Mouse (Mus musculus): ENCODE data around the gene Dclk1.

Gene Dclk1

DNA sequence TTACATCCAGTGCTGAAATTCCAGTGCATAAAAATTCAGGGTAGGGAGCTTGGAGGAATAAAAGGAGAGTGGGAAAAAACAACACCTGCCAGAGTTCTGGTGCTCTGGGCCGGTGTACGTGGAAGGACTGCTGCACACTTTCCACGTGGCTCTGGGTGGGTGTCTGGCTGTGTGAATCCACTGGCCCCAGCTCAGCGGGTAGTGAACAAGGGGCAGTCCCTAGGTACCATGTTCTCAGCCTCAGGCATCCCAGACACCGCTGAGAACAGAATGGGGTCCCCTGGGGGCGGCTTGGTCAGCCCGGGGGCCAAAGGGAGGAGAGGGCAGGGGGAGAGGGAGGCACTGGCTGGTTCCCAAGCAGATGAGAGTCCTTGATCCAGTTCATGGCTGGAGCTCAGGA lies 164.5 kb downstream of the Dclk1 start:
- no peak for DNase-seq

DNA sequence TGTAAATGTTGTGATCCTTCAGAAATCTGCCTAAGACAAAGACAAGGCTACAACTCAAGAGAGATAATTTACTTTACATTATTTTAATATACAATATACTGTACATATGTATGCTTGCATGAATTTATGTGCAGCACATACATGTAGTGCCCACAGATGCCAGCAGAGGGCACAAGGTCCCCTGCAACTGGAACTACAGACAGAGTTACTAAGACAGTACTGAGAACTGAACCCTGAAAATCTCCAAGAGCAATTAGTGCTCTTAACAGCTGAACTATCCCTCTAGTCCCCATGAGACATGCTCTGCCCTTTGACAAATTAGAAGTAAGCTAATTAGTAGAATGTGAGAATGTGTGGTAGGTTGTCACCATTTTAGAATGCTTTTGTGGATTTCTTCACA lies 169.4 kb downstream of the Dclk1 start:
- DNase-seq: no peak

DNA sequence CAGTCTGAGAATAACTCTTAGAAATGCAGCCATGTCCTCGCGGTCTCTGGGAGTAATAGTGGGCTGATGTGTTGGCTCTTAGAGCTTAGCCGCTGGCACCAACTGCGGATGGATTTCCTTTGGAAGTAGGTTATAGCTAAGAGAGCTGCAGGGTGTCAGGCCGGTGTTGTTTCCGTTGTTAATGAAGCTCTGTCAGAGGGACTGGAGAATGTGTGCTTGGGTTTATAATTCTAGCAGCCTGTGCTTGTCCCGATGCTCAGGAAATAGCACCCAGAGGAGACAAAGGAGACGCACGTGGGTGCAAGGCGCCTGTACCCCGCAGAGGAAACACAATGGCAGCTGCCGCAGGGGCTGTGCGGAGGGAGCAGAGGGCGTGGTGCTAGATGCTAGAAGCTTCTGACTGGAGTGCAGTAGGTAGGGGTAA lies 173.4 kb downstream of the Dclk1 start:
- DNase-seq: no peak

DNA sequence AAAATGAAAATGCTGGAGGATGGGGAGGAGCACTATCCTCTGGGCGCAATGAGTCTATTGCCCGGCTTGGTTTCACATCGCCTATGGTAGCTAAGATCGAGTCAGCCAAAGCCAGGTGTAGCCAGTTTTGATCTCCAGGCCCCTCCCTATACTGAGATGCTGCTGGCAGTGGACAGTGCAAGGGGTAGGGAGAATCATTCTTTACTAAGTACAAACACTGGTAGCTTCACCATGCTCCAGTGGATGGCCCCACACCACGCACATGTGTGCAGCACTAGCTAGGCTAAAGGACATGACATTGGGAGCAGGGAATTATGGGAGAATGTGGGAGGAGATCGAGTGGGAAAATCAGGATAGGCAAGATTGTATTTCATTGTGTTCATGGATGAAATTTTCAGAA lies 176.7 kb downstream of the Dclk1 start:
- no peak for DNase-seq

DNA sequence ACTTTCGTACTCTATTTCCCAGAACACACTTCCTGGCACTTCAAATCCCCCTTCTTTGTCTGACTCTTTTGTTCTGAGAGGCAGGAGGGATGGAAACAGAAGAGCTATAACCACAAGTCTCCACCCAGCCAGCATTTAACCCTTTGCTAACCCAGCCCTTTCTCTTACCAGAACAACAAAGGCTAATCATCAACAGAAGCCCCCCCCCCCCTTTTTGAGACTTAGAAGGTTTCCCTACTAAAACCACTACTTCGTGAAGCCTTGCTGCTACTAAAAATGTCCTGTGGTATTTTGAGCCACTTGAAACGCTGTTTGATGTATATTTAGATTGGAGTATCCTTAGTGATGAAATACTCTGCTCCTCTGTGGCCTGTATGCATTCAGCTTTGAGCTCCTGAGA lies 177.2 kb downstream of the Dclk1 start:
- DNase-seq: no peak

DNA sequence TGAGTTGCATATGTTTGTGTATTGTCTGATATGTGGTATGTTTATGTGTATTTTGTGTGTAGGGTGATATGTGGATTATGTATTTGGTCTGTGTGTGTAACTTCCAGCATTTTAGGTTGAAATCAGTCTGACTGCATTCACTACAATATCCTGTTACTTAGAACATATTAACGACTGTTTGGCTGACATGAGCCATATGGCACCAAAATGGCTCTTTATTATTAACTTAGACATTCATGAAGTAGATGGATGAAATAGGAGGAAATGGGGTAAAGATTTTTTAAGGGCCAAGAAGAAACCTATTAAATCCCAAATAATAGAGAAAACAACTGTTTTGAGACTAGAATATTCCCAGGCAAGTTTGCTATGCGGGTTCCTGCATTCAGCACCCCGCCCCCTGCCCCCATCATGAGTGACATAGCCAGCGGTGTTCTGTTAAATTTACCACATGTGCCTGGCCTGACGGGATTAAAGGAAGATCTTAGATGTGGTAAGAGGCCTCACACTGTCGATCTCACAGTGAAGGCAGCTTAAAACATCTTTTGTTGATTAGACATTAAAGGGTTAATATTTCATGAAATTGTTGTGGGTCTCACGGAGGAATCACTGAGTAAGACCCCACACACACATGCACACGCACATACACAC lies 178.4 kb downstream of the Dclk1 start:
- no peak for DNase-seq

DNA sequence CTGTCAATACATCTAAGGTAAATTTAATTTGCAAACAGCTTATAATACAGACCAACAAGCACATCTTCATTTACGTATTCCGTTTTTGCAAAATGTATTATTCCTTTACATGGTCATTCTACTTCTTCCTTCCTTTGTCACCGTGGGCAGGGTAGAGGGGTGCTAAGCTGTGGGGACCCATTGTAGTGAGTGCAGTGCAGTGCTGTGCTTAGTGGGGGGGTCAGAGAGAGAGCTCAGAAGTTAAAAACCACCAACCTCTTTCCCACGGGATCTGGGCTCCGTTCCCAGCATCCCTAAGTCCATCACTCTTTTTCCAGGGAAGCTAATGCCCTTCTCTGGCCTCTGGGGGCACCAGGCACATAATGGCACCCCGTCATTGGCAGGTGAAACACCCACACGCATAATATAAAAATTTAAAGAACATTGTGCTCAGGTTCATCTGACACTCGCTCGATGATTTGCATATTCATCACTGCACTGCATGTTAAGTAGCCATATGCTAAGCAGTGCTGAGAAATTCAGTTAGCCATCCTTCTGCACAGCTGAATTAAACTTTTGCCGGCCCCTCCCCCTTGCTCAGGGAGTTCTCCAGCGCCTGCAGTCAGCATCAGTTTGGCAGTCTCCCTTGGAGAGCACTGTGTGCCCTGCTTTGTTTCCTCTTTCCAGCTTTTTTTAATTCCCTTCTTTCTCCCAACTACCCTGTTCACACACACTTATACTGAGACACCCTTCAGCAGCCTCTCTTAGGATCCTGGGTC lies 181.7 kb downstream of the Dclk1 start:
- DNase-seq: no peak

DNA sequence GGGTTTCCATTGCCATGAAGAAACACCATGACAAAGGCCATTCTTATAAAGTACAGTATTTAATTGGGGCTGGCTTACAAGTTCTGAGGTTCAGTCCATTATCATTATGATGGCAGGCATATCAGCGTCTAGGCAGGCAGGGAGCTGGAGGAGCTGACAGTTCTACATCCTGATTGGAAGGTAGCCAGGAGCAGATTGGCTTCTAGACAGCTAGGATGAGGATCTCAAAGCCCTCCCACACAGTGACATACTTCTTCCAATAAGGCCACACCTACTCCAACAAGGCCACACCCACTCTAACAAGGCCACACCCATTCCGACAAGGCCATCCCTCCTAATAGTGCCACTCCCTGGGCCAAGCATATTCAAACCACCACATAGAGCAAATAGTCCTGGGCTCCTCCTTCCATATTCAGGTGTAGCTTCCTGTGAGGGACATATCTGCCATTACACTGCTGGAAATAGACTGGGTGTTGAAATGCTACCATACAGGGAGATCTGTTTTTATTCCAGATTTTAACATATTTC lies 187.9 kb downstream of the Dclk1 start:
- no peak for DNase-seq

DNA sequence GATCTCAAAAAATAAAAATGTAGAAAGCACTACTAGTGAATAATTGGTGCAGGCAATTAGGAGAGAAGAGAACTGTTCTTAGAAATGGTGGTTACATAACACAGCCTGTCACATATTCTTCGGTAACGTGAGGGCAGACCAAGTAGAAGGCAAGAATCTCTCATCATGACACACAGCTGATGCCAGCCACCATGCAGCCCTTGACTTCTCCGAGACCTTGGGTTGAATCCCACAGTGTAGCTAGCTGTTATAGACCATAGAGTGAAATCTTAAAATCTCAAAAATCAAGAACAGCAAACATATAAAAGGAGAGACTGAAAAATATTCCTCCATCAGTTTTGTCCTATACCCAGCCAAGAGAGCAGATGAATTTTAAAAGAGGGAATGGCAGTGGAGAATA lies 189.1 kb downstream of the Dclk1 start:
- DNase-seq: no peak

DNA sequence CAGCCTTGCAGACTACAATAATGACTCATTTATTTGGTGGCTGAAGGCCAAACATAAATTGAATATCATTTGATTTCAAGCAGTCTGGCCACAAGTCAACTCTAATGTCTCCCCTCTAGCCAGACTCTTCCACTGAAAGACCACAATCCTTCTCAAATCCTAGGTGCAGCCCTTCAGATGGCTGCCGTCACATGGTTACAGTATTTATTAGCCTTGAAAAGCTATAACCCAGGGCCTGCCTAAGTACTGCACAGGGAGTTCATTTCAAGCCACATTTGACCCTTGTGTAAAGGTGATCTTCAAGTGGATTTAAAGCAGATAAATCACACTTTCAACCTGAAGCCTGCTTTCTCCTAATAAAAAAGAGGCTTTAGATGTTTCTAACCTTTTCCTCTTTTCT lies 192.1 kb downstream of the Dclk1 start:
- no peak for DNase-seq

DNA sequence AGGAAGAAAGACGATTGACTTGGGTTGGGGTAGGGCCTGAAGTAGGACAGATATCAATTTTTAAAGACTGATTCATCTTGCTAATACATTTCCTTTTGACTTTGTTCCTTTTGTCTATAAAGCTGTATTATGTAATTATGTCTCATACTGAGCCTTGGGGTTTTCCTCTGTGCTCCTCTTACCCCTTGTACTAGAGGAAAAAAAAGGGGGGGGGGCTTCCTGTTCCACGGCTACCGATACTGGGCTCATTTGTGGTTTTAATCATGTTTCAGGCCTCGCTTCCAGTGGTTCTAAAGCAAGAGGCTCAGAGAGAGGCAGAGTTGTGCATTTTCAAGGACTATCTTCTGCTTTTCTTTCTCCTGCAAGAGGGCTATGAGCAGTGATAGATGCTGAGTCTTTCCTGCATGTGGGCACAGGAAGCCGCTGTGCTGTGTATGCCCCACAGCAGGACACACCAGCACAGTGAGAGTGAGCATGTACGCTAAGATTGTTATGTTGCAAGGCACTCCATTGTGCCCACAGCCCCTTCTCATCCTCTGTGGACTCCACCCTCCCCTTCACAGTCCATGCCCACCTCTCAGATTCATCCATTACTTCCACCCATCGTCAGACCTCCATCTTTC lies 196.8 kb downstream of the Dclk1 start:
- no peak for DNase-seq

DNA sequence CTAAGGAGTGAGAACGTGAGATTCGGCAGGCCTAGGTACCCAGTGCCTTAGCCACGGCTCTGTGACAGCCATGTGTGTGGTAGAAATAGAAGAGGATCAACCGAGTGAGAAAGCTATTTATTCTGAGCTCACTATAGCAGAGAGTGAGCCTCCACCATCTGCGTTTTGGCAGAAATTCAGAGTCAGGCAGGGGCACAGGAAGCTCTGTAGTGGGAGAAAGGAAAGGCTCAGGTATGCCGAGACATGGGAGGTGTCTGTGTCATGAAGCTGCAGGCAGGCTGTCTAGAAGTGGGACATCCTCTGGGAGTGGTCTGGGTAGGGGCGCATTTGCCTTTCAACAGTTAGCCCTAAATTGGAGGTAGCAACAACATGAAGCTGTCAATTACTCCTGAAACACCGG lies 198.2 kb downstream of the Dclk1 start:
- DNase-seq: no peak

DNA sequence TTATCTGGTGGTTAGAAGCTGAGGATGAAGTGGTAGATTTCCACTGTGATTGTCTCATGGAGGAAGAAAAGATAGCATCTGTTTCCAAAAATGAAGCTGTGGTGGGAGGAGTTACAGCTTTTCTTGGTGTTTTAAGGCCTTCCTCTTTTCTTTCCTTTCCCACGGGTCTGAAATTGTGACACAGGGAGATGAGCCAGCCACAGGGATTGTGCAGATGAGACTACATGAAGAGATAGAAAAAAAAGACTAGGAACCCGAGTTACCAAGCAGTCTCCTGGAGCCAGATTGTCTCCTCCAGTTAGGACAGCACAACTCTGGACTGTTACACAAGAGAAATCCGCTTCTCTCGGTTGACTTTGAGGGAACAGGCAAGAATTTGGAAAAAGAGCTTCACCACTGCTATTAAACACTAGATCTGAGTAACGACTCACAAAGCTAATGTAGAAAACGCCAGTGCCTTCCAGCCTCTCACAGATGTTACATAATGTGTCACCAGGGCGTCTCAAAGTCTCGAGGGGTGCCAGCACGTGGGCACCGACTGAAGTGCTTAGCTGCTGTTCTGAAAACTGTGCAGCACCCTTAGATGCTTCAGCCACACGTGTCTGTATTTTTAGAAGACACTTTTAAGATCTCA lies 200.0 kb downstream of the Dclk1 start:
- DNase-seq: no peak

DNA sequence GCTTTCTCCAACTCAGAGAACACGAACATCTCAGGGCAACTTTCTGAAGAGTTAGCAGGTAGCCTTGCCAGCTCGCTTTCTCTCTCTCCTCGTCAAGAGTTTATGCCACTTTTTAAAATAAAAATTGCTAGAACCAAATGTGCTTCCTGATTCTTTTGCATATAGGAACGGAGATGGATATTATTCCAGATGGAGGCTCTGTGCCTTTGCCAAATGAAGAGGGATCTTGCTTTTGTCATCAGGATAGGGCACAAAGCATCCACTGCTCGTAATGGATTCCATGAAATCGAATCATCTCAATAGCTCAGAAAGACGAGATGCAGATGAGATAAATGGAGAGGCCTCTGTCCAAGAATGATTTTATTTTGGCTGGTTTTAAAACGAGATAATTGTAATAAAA lies 201.1 kb downstream of the Dclk1 start:
- no peak for DNase-seq

DNA sequence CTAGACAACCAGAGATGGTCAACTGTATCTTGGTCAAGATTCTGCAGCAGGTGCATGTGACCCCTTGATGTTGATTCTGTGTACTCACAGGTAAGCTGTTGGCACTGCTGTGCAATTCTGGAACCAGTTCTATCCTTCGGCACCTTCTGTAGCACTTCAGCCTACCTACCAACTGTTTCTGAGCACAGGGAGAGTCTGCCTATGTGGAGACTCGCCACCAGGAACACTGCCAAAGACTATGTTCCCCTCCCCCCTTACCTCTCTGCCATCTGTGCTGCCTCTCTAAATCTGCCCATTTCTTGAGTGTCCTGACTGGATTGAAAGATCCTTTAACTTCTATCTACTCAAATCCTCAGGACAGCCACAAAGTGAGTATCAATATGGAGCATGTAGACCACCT lies 201.6 kb downstream of the Dclk1 start:
- DNase-seq: no peak

DNA sequence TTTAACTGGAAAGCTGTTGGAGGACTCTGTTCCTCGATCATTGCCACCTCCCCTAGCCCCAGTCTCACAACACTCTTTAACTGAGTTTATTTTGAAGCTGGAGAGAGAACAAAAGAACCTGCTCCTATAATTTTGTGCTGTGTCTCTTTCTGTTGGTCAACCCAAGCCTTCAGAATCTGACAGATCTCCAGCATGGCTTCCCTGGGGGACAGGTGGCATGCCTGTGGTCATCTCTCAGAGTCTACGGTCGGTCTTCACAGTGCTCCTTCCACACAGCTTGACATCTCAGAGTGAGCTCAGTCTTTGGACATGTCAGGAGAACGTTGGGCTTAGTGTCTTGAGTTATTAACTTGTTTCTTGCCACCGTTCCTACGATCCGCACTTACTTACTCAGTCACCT lies 204.5 kb downstream of the Dclk1 start:
- DNase-seq: no peak

DNA sequence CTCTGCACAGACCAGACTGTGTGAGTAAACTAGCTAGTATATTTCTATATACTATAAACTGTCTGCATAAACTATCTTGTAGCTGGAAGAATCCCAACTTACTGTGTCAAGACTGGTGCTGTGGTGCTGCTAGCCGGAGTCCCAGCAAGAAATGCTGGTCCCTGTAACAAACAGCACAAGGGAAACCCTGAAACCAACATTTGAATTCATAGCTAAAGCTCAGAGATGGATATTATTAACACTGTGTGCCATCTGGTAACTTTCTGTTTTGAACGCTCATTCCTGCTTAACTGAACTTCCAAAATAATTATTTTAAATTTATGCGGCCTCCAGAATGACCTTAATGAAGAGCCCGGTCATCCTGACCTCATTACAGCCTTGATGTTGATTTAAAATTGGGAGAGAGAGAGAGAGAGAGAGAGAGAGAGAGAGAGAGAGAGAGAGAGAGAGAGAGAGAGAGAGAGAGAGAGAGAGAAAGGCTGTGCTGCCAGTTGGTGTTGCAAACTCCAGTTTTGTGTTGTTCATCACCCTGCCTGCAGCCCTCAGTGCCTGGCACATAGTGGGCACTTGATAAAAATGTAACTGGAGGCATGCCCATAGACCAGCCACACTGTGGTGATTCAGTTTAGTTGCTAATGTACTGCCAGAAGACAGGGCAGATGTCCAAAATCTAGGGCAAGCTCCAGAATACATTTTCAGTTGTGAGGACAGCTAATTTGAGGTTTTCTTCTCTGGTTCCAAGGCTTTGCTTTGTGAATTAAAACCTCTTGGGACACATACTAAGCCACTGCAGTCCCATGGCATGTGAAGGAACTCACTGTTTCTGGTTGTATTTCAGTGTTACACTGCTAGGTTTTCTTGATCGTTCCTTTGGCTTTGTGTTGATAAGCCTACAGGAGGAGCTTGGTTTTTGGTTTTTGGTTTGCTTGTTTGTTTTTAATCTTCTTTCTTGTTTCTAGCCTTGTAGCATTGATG lies 205.6 kb downstream of the Dclk1 start:
- no peak for DNase-seq

DNA sequence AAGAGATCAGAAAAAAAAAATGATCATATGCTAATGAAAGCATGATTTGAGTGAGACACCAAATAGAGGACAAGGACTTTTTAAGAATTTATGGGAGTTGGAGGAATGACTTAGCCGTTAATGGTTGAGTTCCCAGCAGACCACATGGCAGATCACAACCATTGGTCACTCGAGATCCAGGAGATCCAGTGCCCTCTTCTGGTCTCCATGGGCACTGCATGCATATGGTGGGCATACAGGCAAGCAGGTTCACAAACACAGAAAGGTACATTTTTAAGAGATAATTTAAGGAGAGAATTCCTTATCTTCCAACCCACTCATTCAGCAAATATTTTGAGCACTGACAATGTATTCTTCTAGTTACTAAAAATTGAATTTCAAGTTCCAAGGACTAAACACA lies 207.0 kb downstream of the Dclk1 start:
- DNase-seq: no peak

DNA sequence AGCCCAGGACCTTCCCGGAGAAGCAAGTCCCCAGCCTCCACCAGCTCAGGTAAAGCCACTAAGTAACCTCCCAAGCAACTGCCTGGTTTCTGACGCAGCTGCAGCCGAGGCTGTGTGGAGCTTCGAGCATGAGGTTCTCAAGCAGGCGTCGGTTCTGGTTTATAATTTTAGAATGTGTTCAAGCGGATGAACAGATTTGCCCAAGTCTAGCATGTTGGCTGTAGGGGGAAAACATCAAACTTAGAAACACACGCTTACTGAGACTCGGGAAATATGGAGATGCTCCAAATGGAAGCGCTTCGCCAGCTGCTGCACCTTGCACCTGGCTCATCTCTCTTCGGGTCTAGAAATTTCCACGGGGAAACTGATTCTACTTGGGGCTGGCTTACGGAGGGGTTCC lies 208.9 kb downstream of the Dclk1 start:
- DNase-seq: no peak

DNA sequence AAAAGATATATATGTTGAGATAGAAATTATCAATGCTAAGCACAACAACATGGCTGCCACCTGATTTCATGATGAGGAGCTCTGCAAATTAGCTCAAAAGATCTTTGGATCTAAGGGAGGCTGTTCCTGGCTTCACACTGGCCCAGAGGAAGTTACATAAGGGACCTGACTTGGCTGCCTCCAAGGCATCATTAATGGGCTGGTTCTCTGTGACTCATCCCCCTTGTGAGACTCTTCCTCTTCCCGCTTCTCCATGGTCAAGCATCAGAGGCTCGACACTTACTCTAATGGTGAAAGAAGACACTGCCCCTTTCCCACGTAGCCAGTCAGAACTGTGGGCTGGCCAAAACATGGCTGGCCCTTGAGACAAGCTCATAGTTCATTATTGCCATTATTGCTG lies 209.7 kb downstream of the Dclk1 start:
- DNase-seq: no peak

DNA sequence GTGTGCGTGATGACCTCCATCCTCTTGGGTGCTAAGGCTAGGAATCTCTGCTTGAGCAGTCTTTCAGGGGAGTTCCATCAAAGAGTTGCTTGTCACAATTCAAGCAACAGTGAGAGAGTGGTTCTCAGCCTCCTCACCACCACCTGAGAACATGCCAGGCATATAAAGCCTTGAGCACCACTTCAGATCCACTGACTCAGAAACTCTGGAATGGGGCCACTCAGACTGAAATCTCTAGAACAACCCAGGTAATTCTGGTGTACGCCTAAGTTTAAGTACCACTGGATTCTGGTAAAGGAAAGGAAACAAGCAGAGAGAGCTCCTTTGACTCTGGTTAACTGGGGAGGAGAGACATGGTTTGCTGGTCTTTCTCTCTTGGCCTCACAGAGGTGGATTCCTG lies 210.3 kb downstream of the Dclk1 start:
- DNase-seq: no peak

DNA sequence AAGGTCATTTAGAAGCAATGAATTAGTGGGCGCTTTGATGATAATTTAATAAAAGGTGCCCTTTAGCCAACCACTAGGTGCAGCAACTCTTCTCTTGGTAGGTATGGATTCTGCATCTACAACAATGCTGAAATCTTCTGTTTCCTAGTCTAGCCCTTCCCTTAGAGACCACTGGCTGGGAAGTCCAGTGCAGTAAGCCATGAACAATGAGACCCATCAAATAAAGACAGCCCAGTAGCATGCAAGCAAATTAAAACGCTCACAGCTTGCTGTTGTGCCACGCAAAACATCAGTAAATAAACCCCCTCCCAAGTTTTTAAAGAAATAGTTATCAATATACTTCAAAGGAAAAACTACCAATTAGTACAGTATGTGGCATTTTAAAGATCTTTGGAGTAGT lies 218.9 kb downstream of the Dclk1 start:
- DNase-seq: no peak

Measured in kidney, adult 11 months (tissue).